Mouse (Mus musculus) stomach, embryonic 15.5 days (tissue): ENCODE measurements around the gene Ddx19a. TPM values are rescaled to one million over a fixed set of nuclear protein-coding genes. Genes with fewer than 3 reads are reported as not detected.
"Not testable (repeated sequence)": the region's sequence is repeated elsewhere in the genome, so short reads cannot be mapped to it uniquely, and the experiment has no call there.

Experiments
- ATAC-seq: fragments of 200-750 bp; cut with Nextera tagmentation; 2 replicates; pipeline ENCODE4 v1.8.0; 2017; ENCODE audit warnings: low read depth, moderate number of reproducible peaks, moderate TSS enrichment; ENCODE audit not compliant: insufficient read depth, low FRiP score
- H3K27ac ChIP-seq: fragments of 300-500 bp; sonication (generic); 2 replicates; pipeline ENCODE4 v1.5.1; 2015; ENCODE audit warnings: mild to moderate bottlenecking, inconsistent platforms
- H3K27me3 ChIP-seq: fragments of 300-500 bp; sonication (generic); replicated peaks from 2 replicates; pipeline ENCODE4 v1.6.1; 2015; ENCODE audit warnings: inconsistent platforms
- H3K36me3 ChIP-seq: fragments of 300-500 bp; sonication (generic); 2 replicates; pipeline ENCODE4 v1.6.1; 2015; ENCODE audit warnings: inconsistent platforms
- H3K4me1 ChIP-seq: fragments of 300-500 bp; sonication (generic); 2 replicates; pipeline ENCODE4 v1.6.1; 2015; ENCODE audit warnings: inconsistent platforms
- H3K4me2 ChIP-seq: fragments of 300-500 bp; sonication (generic); 2 replicates; pipeline ENCODE4 v1.6.1; 2015; ENCODE audit warnings: mild to moderate bottlenecking, inconsistent platforms
- H3K4me3 ChIP-seq: fragments of 300-500 bp; sonication (generic); replicated peaks from 2 replicates; pipeline ENCODE4 v1.5.1; 2015; ENCODE audit warnings: inconsistent platforms
- H3K9ac ChIP-seq: fragments of 300-500 bp; sonication (generic); 2 replicates; pipeline ENCODE4 v1.6.1; 2015; ENCODE audit warnings: inconsistent platforms
- H3K9me3 ChIP-seq: fragments of 300-500 bp; sonication (generic); 2 replicates; pipeline ENCODE4 v1.6.1; 2016; ENCODE audit warnings: inconsistent platforms
- WGBS: fragments of 180-500 bp; shearing (Covaris S2); methylation state at CpG from one replicate; pipeline ENCODE4 v1.1.7; 2015; 5-methylcytosine and 5-hydroxymethylcytosine counted together
- polyA plus RNA-seq: library from polyadenylated mRNA; unstranded; fragments of >200 nt; fragmentation: Nextera tagmentation; extraction: Ambion mirVana; gene quantifications from 2 replicates; pipeline ENCODE4 v1.2.1, GENCODE M21; 2015

Gene Ddx19a
- polyA plus RNA-seq, 1 experiment from 2014 or later: 11.8 TPM

- 0 out of 2 replicates have a peak, but pooled peaks cover 3% of the 10 kb centered on the region for H3K27me3 ChIP-seq
- peak overlapping the region; percentile 30; the same call in 1 of the 2 replicates for H3K9ac ChIP-seq
These were observed 29.9 kb upstream of the Ddx19a start for GRCm38 (mm10) chr8:111027391-111027937.

GRCm38 (mm10) chr8:111026609-111027008 lies 29.0 kb upstream of the Ddx19a start:
- H3K36me3 ChIP-seq, H3K27me3 ChIP-seq, H3K9ac ChIP-seq, H3K27ac ChIP-seq, ATAC-seq, H3K4me1 ChIP-seq, H3K4me2 ChIP-seq, H3K9me3 ChIP-seq, H3K4me3 ChIP-seq: not testable (repeated sequence)
- WGBS: 85% methylated on average over 2 of the region's 2 CpGs

More at GRCm38 (mm10) chr8:111027391-111027937, 29.9 kb upstream of the Ddx19a start:
- no peaks in the 10 kb centered on the region for H3K36me3 ChIP-seq
- peak overlapping the region; percentile 53 for H3K4me3 ChIP-seq
- WGBS: 0% methylated on average over 31 of the region's 31 CpGs
- H3K27ac ChIP-seq: peak overlapping the region; percentile 26; the same call in 1 of the 2 replicates
- no peaks in the 10 kb centered on the region for H3K9me3 ChIP-seq
- ATAC-seq: peak; percentile 94
- no peaks in the 10 kb centered on the region for H3K4me1 ChIP-seq
- H3K4me2 ChIP-seq: peak overlapping the region; percentile 75

DNA sequence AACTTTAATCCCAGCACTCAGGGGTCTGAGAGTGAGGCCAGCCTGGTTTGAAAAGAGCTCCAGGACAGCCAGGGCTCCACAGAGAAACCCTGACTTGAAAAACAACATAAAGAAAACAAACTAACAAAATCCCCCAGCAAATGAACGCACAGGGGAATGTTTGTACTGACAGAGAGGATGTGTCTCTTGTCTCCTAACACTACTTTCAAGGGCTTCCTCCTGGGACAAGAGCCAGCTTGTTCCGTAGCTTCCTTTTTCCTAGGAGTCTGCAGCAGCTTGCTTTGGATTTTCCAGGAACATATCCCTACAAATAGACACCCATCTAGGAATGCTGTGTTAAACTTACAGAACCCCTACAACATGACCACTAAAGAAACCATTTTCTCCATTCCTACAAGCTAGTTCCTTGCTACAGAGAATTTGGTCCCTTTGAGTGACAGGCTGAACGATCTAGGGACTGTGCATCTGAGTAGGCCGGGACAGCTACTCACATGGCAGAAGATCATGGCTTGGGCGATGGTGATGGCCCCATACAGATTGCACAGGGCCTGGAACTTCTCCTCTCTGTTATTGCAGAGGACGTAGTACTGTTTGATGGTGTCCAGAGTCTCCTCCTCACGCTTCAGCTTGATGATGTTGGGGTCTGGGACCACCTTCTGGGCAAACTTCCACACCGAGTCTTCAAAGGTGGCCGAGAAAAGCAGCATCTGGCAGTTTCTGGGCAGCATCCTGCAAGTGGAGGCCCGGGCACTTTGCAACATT lies 12.8 kb upstream of the Ddx19a start:
- H3K4me1 ChIP-seq, H3K4me3 ChIP-seq, H3K27ac ChIP-seq, H3K9ac ChIP-seq, ATAC-seq, H3K27me3 ChIP-seq, H3K4me2 ChIP-seq, H3K9me3 ChIP-seq: not testable (repeated sequence)
- 86% methylated on average over 9 of the region's 10 CpGs for WGBS
- H3K36me3 ChIP-seq: peaks cover 25% of the 10 kb centered on the region

- WGBS: 30% methylated on average over 16 of the region's 16 CpGs
- no peak for ATAC-seq
These were observed 764 bp downstream of the Ddx19a start for GRCm38 (mm10) chr8:110996641-110997430.

DNA sequence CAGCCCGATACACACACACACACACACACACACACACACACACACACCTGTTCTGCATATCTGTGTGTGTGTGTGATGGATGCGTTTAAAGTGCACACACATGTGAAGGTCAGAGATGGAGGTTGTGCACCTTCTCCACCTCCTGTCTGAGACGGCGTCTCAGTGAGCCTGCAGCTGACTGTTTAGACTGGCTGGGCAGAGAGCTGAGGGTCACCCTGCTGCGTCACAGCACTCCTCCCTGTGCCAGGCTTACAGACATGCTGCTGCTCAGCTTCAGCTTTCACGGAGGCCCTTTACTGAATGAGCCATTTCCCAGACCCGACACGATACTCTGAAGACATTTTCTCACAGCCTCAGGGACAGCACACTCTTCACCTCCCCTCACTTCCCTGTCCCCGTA lies 7.6 kb downstream of the Ddx19a start:
- Histone ChIP-seq H3K4me2 (no peak overlapping the region), H3K4me1 (no peaks in the 10 kb centered on the region), H3K4me3 (no peak overlapping the region), H3K36me3 (peaks cover 35% of the 10 kb centered on the region), H3K9ac (no peak overlapping the region), H3K27ac (no peak overlapping the region), H3K27me3 (no peaks in the 10 kb centered on the region), H3K9me3 (no peaks in the 10 kb centered on the region)
- WGBS: 89% methylated on average over 9 of the region's 9 CpGs
- ATAC-seq: no peak

More at GRCm38 (mm10) chr8:110996641-110997430, 764 bp downstream of the Ddx19a start:
- H3K9me3 ChIP-seq: no peaks in the 10 kb centered on the region
- no peaks in the 10 kb centered on the region for H3K27me3 ChIP-seq
- H3K27ac ChIP-seq: peak overlapping the region; percentile 88
- H3K4me3 ChIP-seq: peak overlapping the region; percentile 94
- H3K9ac ChIP-seq: peak overlapping the region; percentile 81
- peak overlapping the region; percentile 55 for H3K4me2 ChIP-seq
- H3K4me1 ChIP-seq: no peaks in the 10 kb centered on the region
- no peaks in the 10 kb centered on the region for H3K36me3 ChIP-seq

- Histone ChIP-seq H3K4me1 (no peaks in the 10 kb centered on the region), H3K36me3 (peaks cover 49% of the 10 kb centered on the region), H3K27ac (no peak overlapping the region), H3K4me2 (no peak overlapping the region), H3K9me3 (no peaks in the 10 kb centered on the region), H3K4me3 (no peak overlapping the region), H3K27me3 (no peaks in the 10 kb centered on the region), H3K9ac (no peak overlapping the region)
- 80% methylated on average over 8 of the region's 8 CpGs for WGBS
- ATAC-seq: no peak; the same call in 1 of the 2 replicates
These were observed 9.5 kb downstream of the Ddx19a start for GRCm38 (mm10) chr8:110987805-110988744.

GRCm38 (mm10) chr8:110981304-110981703 lies 16.3 kb downstream of the Ddx19a start:
- Histone ChIP-seq H3K9me3 (no peaks in the 10 kb centered on the region), H3K4me1 (no peaks in the 10 kb centered on the region), H3K27ac (no peak overlapping the region), H3K4me3 (no peak overlapping the region), H3K4me2 (no peak overlapping the region), H3K36me3 (peaks cover 45% of the 10 kb centered on the region), H3K27me3 (no peaks in the 10 kb centered on the region), H3K9ac (no peak overlapping the region)
- 75% methylated on average over 2 of the region's 2 CpGs for WGBS
- ATAC-seq: no peak

GRCm38 (mm10) chr8:110977987-110978386 lies 19.6 kb downstream of the Ddx19a start:
- H3K27me3 ChIP-seq, H3K4me2 ChIP-seq, ATAC-seq, H3K27ac ChIP-seq, H3K4me3 ChIP-seq, H3K9me3 ChIP-seq, H3K4me1 ChIP-seq, H3K9ac ChIP-seq: not testable (repeated sequence)
- WGBS: 83% methylated on average over 2 of the region's 2 CpGs
- peaks cover 34% of the 10 kb centered on the region for H3K36me3 ChIP-seq

- WGBS: 90% methylated on average over 8 of the region's 8 CpGs
- peaks cover 25% of the 10 kb centered on the region for H3K36me3 ChIP-seq
- not testable (repeated sequence) for H3K27me3 ChIP-seq
These were observed 21.1 kb downstream of the Ddx19a start for GRCm38 (mm10) chr8:110976532-110976931.

GRCm38 (mm10) chr8:110969910-110970770 lies 27.5 kb downstream of the Ddx19a start:
- Histone ChIP-seq H3K27me3 (no peaks in the 10 kb centered on the region), H3K36me3 (peaks cover 20% of the 10 kb centered on the region), H3K9me3 (no peaks in the 10 kb centered on the region), H3K4me1 (peaks cover 13% of the 10 kb centered on the region), H3K4me3 (peak overlapping the region; percentile 47), H3K4me2 (peak overlapping the region; percentile 75), H3K27ac (0 out of 2 replicates have a peak overlapping the region, but pooled peaks have one; percentile 35), H3K9ac (peak overlapping the region; percentile 16; the same call in 1 of the 2 replicates)
- 9% methylated on average over 45 of the region's 45 CpGs for WGBS
- ATAC-seq: peak; percentile 96

More at GRCm38 (mm10) chr8:110976532-110976931, 21.1 kb downstream of the Ddx19a start:
- ATAC-seq, H3K27ac ChIP-seq, H3K4me2 ChIP-seq, H3K4me1 ChIP-seq, H3K9me3 ChIP-seq, H3K9ac ChIP-seq, H3K4me3 ChIP-seq: not testable (repeated sequence)
